Mouse (Mus musculus) heart, embryonic 12.5 days (tissue): ENCODE data around the gene Mdm2. TPM values are rescaled to one million over a fixed set of nuclear protein-coding genes. Genes with fewer than 3 reads are reported as not detected.

ENCODE experiments used
- ATAC-seq: fragments of 200-750 bp; cut with Nextera tagmentation; 2 replicates; pipeline ENCODE4 v1.8.0; 2017; ENCODE audit warnings: moderate TSS enrichment, moderate library complexity; ENCODE audit not compliant: insufficient number of reproducible peaks, low FRiP score
- H3K27ac ChIP-seq: fragments of 300-500 bp; sonication (generic); 2 replicates; pipeline ENCODE4 v1.5.1; 2016; ENCODE audit warnings: mild to moderate bottlenecking, moderate library complexity; ENCODE audit not compliant: poor library complexity, severe bottlenecking
- H3K27me3 ChIP-seq: fragments of 300-500 bp; sonication (generic); replicated peaks from 2 replicates; pipeline ENCODE4 v1.6.1; 2016; ENCODE audit warnings: mild to moderate bottlenecking, moderate library complexity
- H3K36me3 ChIP-seq: fragments of 300-500 bp; sonication (generic); 2 replicates; pipeline ENCODE4 v1.6.1; 2016; ENCODE audit warnings: mild to moderate bottlenecking, moderate library complexity
- H3K4me1 ChIP-seq: fragments of 300-500 bp; sonication (generic); replicated peaks from 2 replicates; pipeline ENCODE4 v1.6.1; 2016; ENCODE audit warnings: mild to moderate bottlenecking
- H3K4me2 ChIP-seq: fragments of 300-500 bp; sonication (generic); 2 replicates; pipeline ENCODE4 v1.6.1; 2016; ENCODE audit warnings: mild to moderate bottlenecking, moderate library complexity
- H3K4me3 ChIP-seq: fragments of 300-500 bp; sonication (generic); 2 replicates; pipeline ENCODE4 v1.5.1; 2016; ENCODE audit warnings: mild to moderate bottlenecking
- H3K9ac ChIP-seq: fragments of 300-500 bp; sonication (generic); 2 replicates; pipeline ENCODE4 v1.6.1; 2016; ENCODE audit warnings: mild to moderate bottlenecking, moderate library complexity
- H3K9me3 ChIP-seq: fragments of 300-500 bp; sonication (generic); replicated peaks from 2 replicates; pipeline ENCODE4 v1.6.1; 2016; ENCODE audit warnings: mild to moderate bottlenecking, moderate library complexity
- WGBS: fragments of 180-500 bp; shearing (Covaris S2); methylation state at CpG from one replicate; pipeline ENCODE4 v1.1.7; 2016; 5-methylcytosine and 5-hydroxymethylcytosine counted together
- polyA plus RNA-seq: library from polyadenylated mRNA; unstranded; fragments of >200 nt; fragmentation: Nextera tagmentation; extraction: Ambion mirVana; gene quantifications from 2 replicates; pipeline ENCODE4 v1.2.1, GENCODE M21; 2016

Mdm2 gene
- polyA plus RNA-seq, 1 experiment from 2014 or later, result 57.4 TPM

DNA sequence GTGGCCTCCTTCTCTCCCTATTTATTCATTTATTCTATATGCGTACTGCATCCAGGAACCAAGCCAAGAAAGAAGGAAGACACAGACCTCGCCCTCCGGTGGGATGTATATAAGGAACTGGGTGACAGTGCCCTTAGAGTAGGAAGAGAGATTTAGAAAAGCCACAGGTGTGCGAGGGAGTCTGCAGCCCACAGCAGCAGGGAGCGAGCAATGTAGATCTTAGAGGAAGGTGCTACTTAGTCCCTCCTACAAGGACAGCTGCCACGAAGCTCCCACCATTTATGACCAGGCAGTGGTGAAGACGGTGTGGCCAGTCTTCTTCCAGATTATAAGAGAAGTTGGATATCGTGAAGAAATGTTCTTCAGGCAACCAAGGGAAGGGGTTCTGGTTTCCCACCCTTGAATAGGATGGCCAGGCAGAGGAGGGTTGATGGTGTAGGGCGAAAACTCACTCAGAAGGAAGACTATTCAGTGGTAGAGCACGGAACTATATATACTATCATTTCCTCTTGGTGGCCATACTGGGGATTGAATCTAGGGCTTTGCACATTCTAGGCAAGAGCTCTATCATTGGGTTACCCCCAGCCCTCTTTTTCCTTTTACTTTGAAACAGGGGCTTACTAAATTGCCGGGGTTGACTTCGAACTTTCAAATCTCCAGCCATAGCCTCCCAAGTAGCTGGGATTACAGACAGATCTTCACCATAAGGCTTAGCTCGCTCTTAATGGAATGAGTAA lies 38.5 kb downstream of the Mdm2 start:
- Histone ChIP-seq H3K4me2 (no peak overlapping the region), H3K27me3 (peaks cover 4% of the 10 kb centered on the region; the same call in 1 of the 2 replicates), H3K9ac (no peak overlapping the region), H3K4me3 (no peak overlapping the region), H3K4me1 (peaks cover 10% of the 10 kb centered on the region; the same call in 1 of the 2 replicates), H3K36me3 (no peaks in the 10 kb centered on the region), H3K9me3 (no peaks in the 10 kb centered on the region), H3K27ac (no peak overlapping the region)
- WGBS, result 78% methylated on average over 13 of the region's 13 CpGs
- ATAC-seq, result no peak

DNA sequence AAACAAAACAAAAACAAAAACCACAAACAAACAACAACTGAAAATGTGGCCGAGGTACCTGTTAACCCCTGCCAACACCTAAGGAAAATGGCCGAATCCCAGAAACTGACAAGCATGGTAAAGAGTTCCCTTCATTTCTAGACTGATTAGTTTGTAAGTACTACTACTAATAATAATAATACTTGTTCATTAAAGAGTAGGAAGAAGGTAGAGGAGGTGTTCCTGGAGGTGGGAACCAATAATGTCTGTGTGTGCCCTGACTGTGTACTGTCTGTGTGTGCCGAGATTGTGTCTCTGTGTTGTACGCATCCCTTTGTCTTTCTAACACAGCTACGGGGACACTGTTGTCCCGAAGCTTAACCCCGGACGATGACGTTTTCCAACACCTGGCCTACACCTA lies 39.3 kb downstream of the Mdm2 start:
- Histone ChIP-seq H3K4me3 (no peak overlapping the region), H3K4me1 (peaks cover 7% of the 10 kb centered on the region; the same call in 1 of the 2 replicates), H3K9me3 (no peaks in the 10 kb centered on the region), H3K9ac (no peak overlapping the region), H3K4me2 (no peak overlapping the region), H3K36me3 (no peaks in the 10 kb centered on the region), H3K27ac (no peak overlapping the region), H3K27me3 (peaks cover 4% of the 10 kb centered on the region; the same call in 1 of the 2 replicates)
- ATAC-seq, result no peak
- 82% methylated on average over 9 of the region's 9 CpGs for WGBS

DNA sequence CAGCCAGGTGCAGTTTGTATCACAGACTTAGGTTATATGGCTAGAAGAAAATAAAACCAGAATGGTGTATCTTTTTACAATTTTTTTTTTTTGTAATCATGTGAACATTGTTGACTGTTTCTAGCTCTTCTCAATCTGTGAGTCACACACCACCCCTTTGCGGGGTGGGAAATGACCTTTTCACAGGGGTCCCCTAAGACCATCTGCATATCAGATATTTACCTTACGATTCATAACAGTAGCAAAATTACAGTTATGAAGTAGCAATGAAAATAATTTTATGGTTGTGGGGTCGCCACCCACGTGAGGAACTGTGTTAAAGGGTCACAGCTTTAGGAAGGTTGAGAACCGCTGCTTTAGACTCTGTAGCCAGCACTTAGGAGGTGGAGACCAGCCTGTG lies 39.8 kb downstream of the Mdm2 start:
- Histone ChIP-seq H3K9me3 (no peaks in the 10 kb centered on the region), H3K9ac (no peak overlapping the region), H3K36me3 (no peaks in the 10 kb centered on the region), H3K4me2 (no peak overlapping the region), H3K27me3 (peaks cover 4% of the 10 kb centered on the region; the same call in 1 of the 2 replicates), H3K27ac (no peak overlapping the region), H3K4me1 (peaks cover 3% of the 10 kb centered on the region; the same call in 1 of the 2 replicates), H3K4me3 (no peak overlapping the region)
- 72% methylated on average over 5 of the region's 5 CpGs for WGBS
- no peak for ATAC-seq

DNA sequence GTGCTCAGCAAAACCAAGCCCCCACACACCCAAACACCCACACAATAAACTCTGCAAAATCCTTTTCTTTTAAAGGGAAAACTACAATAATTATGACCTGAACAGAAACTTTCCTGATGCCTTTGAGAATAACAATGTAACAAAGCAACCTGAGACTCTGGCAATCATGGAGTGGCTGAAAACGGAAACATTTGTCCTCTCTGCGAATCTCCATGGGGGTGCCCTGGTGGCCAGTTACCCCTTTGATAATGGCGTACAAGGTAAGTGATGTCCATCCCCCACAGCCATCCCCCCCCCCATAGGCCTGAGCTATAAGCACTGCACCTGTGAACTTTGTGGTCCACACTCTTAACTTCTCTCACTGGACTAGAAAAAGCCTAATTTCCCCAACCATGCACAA lies 40.5 kb downstream of the Mdm2 start:
- no peak overlapping the region for H3K4me2 ChIP-seq
- no peaks in the 10 kb centered on the region for H3K36me3 ChIP-seq
- WGBS, result 83% methylated on average over 3 of the region's 3 CpGs
- no peak overlapping the region for H3K4me3 ChIP-seq
- no peaks in the 10 kb centered on the region for H3K9me3 ChIP-seq
- no peak overlapping the region for H3K9ac ChIP-seq
- H3K27ac ChIP-seq, result no peak overlapping the region
- H3K27me3 ChIP-seq, result peaks cover 4% of the 10 kb centered on the region; the same call in 1 of the 2 replicates
- no peak for ATAC-seq
- no peaks in the 10 kb centered on the region for H3K4me1 ChIP-seq

DNA sequence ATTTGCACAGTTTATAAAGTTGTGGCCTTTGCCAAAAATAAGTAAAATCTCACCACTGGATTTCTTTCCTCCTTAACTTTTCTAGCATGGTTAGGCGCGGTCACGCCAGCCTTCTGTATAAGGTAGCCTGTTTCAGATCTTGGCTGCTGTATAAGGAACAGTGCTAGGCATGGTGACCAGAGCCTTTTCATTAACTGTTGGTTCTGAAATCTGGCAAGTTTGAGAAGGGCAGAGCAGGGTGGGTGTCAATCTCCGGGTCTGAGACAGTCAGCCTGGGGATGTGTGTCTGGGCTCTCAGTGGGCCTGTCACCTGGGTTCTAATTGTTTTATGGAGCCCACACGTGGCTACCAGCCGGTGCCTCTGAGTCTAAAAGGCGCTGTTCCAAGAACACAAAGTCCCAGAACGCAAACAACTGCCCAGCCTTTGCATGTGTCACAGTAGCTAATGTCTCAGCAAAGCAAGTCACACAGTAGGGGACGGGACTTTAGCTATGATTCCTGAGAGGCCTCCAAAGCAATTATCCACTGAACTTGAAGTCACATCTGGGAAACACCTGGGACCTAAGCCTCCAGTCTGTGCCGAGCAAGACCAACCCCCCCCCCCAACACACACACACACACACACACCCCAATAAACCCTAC lies 41.0 kb downstream of the Mdm2 start:
- no peak overlapping the region for H3K4me3 ChIP-seq
- H3K27me3 ChIP-seq, result peaks cover 4% of the 10 kb centered on the region; the same call in 1 of the 2 replicates
- no peaks in the 10 kb centered on the region for H3K36me3 ChIP-seq
- no peaks in the 10 kb centered on the region for H3K9me3 ChIP-seq
- H3K27ac ChIP-seq, result no peak overlapping the region
- no peak overlapping the region for H3K4me2 ChIP-seq
- no peak overlapping the region for H3K9ac ChIP-seq
- H3K4me1 ChIP-seq, result no peaks in the 10 kb centered on the region
- no peak for ATAC-seq
- 72% methylated on average over 10 of the region's 10 CpGs for WGBS

DNA sequence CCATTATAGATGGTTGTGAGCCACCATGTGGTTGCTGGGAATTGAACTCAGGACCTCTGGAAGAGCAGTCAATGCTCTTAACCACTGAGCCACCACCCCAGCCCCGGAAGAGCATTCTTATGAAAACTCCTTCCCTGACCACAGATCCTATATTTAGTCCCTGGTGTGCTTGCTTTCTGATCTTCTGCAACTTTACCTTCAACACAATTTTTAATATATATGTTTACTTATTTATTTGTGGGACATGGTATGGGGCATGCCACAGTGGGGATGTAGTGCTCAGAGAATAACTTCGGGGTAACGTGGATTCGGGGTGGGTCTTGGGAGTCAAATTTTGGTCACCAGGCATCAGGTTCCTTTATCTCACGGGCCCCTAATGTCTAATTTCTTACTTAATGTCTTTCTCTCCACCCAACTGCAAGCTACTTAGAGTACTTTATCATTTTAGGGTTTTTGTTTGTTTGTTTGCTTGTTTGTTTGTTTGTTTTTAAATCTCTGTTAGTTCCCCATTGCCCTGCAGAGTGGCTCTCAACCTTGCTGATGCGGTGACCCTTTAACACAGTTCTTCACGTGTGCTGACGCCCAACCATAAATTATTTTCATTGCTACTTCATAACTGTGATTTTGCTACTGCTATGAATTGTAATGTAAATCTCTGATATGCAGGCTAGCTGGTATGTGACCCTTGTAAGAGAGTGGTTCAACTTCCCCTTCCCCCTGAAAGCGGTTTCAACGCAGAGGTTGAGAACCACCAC lies 41.8 kb downstream of the Mdm2 start:
- Histone ChIP-seq H3K27me3 (no peaks in the 10 kb centered on the region), H3K4me2 (no peak overlapping the region), H3K4me3 (no peak overlapping the region), H3K9me3 (no peaks in the 10 kb centered on the region), H3K36me3 (no peaks in the 10 kb centered on the region), H3K27ac (no peak overlapping the region), H3K9ac (no peak overlapping the region), H3K4me1 (peaks cover 4% of the 10 kb centered on the region)
- 90% methylated on average over 10 of the region's 10 CpGs for WGBS
- no peak for ATAC-seq

DNA sequence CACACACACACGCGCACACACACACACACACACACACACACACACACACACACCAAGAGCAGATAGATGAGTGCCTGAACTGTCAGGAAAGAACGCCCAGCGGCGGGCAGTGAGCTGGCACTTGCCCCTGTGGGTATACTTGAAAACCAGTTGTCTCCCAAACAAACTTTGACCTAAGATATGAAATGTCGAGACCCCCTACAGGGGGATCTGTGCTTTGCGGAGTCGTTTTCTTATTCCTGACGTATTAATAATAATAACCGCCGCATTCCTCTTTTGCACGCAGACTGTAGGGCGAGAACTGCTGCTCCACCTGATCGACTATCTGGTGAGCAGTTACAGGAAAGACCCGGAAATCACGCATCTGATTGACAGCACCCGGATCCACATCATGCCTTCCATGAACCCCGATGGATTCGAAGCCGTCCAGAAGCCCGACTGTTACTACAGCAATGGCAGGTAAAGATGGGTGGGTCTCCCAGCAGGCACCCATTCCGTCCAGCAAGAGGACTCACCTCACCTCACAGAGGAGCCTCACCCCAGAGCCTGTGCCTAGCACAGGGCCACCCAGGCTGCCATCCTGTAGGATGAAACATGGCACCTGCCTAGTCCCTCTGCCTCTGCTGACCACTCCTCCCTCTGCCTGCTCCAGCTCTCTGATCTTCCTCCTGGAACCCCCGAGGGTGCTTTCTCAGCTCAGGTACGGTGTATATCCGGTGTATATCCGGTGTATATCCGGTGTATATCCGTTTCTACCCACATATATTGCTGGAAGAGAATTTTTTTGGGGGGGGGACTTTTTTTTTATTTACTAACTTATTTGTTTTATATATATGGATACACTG lies 42.7 kb downstream of the Mdm2 start:
- no peaks in the 10 kb centered on the region for H3K9me3 ChIP-seq
- WGBS, result 88% methylated on average over 28 of the region's 28 CpGs
- no peaks in the 10 kb centered on the region for H3K27me3 ChIP-seq
- no peak for ATAC-seq
- no peak overlapping the region for H3K4me2 ChIP-seq
- no peak overlapping the region for H3K4me3 ChIP-seq
- peaks cover 8% of the 10 kb centered on the region for H3K4me1 ChIP-seq
- H3K27ac ChIP-seq, result no peak overlapping the region
- H3K36me3 ChIP-seq, result no peaks in the 10 kb centered on the region
- no peak overlapping the region for H3K9ac ChIP-seq

DNA sequence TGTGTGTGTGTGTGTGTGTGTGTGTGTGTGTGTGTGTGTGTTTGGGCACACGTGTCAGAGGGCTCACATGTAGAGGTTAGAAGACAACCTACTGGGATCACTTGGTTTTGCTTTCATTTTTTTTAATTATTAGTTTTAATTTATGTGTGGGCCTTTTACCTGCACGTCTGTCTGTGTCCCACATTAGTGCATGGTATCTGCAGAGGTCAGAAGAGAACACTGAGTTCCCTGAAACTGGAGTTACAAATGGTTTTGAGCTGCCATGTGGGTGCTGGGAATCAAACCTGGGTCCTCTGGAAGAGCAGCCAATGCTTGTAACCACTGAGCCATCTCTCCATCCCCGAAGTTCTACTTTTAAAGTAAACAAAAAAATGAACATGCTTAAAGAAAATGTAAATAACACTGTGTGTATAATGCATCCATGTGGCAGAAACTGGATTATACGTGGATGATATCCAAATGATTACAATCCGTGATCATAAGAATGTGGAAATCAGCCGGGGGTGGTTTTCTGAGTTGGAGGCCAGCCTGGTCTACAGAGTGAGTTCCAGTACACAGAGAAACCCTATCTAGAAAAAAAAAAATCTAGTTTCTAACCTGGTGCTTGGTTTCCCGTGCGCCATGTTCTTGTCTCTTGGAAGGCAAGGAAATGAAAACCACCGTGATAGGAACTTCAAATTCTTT lies 43.5 kb downstream of the Mdm2 start:
- H3K4me1 ChIP-seq, result peaks cover 8% of the 10 kb centered on the region
- no peak overlapping the region for H3K4me2 ChIP-seq
- no peak overlapping the region for H3K27ac ChIP-seq
- WGBS, result 87% methylated on average over 9 of the region's 9 CpGs
- no peak overlapping the region for H3K4me3 ChIP-seq
- no peaks in the 10 kb centered on the region for H3K36me3 ChIP-seq
- no peak overlapping the region for H3K9ac ChIP-seq
- no peaks in the 10 kb centered on the region for H3K27me3 ChIP-seq
- no peak for ATAC-seq
- no peaks in the 10 kb centered on the region for H3K9me3 ChIP-seq

DNA sequence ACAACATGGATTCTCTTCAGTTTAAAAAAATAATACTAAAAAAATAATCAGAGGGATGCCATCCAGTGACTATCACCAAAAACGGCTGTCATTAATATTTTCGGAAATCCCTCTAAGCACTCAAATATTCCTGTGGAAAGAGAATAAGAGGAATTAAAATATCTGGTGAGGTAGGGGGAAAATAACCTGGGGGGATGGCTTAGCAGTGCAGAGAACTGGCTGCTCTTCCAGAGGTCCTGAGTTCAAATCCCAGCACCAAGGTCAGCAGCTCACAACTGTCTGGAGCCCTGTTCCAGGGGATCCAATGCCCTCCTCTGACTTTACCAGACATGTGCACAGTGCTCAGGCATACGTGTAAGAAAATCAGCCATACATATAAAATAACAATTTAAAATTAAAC lies 44.2 kb downstream of the Mdm2 start:
- Histone ChIP-seq H3K36me3 (no peaks in the 10 kb centered on the region), H3K4me1 (peaks cover 8% of the 10 kb centered on the region), H3K4me2 (no peak overlapping the region), H3K27ac (no peak overlapping the region), H3K9ac (no peak overlapping the region), H3K9me3 (no peaks in the 10 kb centered on the region), H3K4me3 (no peak overlapping the region), H3K27me3 (no peaks in the 10 kb centered on the region)
- WGBS, result 88% methylated on average over 3 of the region's 3 CpGs
- no peak for ATAC-seq
